Mouse (Mus musculus) forebrain, embryonic 13.5 days (tissue): ENCODE results near the gene Cyb5d2. TPM values are rescaled to one million over a fixed set of nuclear protein-coding genes. Genes with fewer than 3 reads are reported as not detected.
"Not testable (repeated sequence)": the region's sequence is repeated elsewhere in the genome, so short reads cannot be mapped to it uniquely, and the experiment has no call there.

Experiments used
- ATAC-seq: fragments of 200-750 bp; cut with Nextera tagmentation; 2 replicates; pipeline ENCODE4 v1.8.0; 2017
- H3K27ac ChIP-seq: fragments of 300-500 bp; sonication (generic); 2 replicates; pipeline ENCODE4 v1.5.1; 2015; ENCODE audit warnings: inconsistent platforms, mild to moderate bottlenecking, moderate library complexity
- H3K27me3 ChIP-seq: fragments of 300-500 bp; sonication (generic); 2 replicates; pipeline ENCODE4 v1.6.1; 2015; ENCODE audit warnings: mild to moderate bottlenecking, inconsistent platforms
- H3K36me3 ChIP-seq: fragments of 300-500 bp; sonication (generic); 2 replicates; pipeline ENCODE4 v1.6.1; 2015; ENCODE audit warnings: mild to moderate bottlenecking, inconsistent platforms; ENCODE audit not compliant: poor library complexity, severe bottlenecking
- H3K4me1 ChIP-seq: fragments of 300-500 bp; sonication (generic); 2 replicates; pipeline ENCODE4 v1.6.1; 2015; ENCODE audit warnings: inconsistent platforms
- H3K4me2 ChIP-seq: fragments of 300-500 bp; sonication (generic); 2 replicates; pipeline ENCODE4 v1.6.1; 2015; ENCODE audit warnings: inconsistent platforms, mild to moderate bottlenecking, moderate library complexity
- H3K4me3 ChIP-seq: fragments of 300-500 bp; sonication (generic); 2 replicates; pipeline ENCODE4 v1.5.1; 2015; ENCODE audit warnings: mild to moderate bottlenecking, inconsistent platforms
- H3K9ac ChIP-seq: fragments of 300-500 bp; sonication (generic); 2 replicates; pipeline ENCODE4 v1.6.1; 2015; ENCODE audit warnings: mild to moderate bottlenecking, inconsistent platforms
- H3K9me3 ChIP-seq: fragments of 300-500 bp; sonication (generic); replicated peaks from 2 replicates; pipeline ENCODE4 v1.6.1; 2016; ENCODE audit warnings: inconsistent platforms
- WGBS: fragments of 180-500 bp; shearing (Covaris S2); methylation state at CpG from one replicate; pipeline ENCODE4 v1.1.7; 2015; 5-methylcytosine and 5-hydroxymethylcytosine counted together
- polyA plus RNA-seq: library from polyadenylated mRNA; unstranded; fragments of >200 nt; fragmentation: Nextera tagmentation; extraction: Ambion mirVana; gene quantifications from 2 replicates; pipeline ENCODE4 v1.2.1, GENCODE M21; 2015

The Cyb5d2 gene
- polyA plus RNA-seq, 1 experiment from 2014 or later: 5.9 TPM

GRCm38 (mm10) chr11:72804586-72804985, 8.6 kb upstream of the Cyb5d2 start:
- ATAC-seq: no peak
- no peaks in the 10 kb centered on the region for H3K9me3 ChIP-seq
- no peak overlapping the region for H3K4me3 ChIP-seq
- no peak overlapping the region for H3K4me2 ChIP-seq
- no peaks in the 10 kb centered on the region for H3K27me3 ChIP-seq
- no peak overlapping the region for H3K9ac ChIP-seq
- H3K4me1 ChIP-seq: 0 out of 2 replicates have a peak, but pooled peaks cover 5% of the 10 kb centered on the region
- H3K27ac ChIP-seq: no peak overlapping the region
- no peaks in the 10 kb centered on the region for H3K36me3 ChIP-seq

DNA sequence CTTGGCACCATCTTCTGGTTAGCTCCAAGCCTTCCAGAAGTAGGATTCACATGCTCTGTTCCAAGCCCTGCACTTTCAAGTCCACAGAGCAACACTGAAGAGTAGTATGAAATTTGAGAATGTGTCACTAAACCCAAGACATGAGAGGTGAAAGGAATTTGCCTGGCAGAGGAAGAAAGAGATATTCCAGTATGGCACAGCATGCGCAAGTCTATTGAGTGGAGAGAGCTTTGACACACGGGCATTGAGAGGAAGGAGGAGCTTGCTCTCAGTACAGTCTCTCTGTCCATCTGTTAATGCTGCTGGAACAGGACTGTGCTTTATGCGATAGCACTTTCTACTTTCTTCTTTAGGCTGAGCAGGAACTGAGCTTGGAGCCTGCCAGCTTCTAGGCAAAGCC, 7.1 kb upstream of the Cyb5d2 start:
- no peak overlapping the region for H3K4me3 ChIP-seq
- no peak overlapping the region for H3K27ac ChIP-seq
- H3K9me3 ChIP-seq: no peaks in the 10 kb centered on the region
- no peak overlapping the region for H3K9ac ChIP-seq
- H3K4me1 ChIP-seq: peaks cover 8% of the 10 kb centered on the region; the same call in 1 of the 2 replicates
- 75% methylated on average over 3 of the region's 3 CpGs for WGBS
- no peaks in the 10 kb centered on the region for H3K36me3 ChIP-seq
- no peaks in the 10 kb centered on the region for H3K27me3 ChIP-seq
- no peak overlapping the region for H3K4me2 ChIP-seq
- no peak for ATAC-seq

DNA sequence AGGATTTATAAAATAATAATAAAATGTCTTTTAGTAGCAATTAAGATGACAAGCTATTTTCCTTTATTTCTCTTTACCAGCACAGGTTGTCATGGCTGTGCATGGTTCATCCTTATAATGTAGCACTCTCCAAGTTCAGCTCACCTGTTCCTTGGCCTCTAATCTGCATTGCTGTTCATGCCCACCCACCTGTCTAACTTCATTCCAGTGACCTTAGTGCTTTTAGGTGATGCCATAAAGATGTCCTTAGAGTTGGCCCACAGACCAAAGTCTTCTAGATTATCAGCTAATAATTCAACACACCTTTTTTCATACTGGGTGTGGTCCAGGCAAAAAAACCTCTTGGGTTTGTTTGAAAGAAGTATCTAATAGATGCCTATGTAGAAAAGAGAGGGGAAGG, 5.2 kb upstream of the Cyb5d2 start:
- H3K4me3 ChIP-seq: no peak overlapping the region
- H3K36me3 ChIP-seq: no peaks in the 10 kb centered on the region
- H3K4me1 ChIP-seq: peaks cover 17% of the 10 kb centered on the region
- H3K27ac ChIP-seq: no peak overlapping the region
- ATAC-seq: no peak
- no peaks in the 10 kb centered on the region for H3K9me3 ChIP-seq
- H3K4me2 ChIP-seq: no peak overlapping the region
- H3K27me3 ChIP-seq: no peaks in the 10 kb centered on the region
- H3K9ac ChIP-seq: no peak overlapping the region

DNA sequence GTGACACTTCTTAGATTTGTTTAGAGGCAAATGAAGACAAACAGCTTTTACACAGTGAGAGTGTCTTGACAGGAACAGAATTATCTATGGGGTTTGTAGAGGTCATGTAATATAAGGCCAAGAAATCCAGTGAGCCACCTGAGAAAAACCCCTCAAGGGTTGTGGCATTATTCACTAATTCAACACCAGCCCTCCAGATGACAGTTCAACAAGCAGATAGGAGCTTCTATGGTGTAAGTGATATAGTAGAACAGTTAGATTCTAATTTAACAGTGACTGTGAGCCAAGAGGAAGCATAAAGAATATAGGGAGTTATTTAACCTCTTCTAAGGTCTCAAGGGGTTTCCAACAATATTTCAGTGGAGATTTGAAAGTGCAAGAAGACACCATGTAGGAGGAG, 2.2 kb upstream of the Cyb5d2 start:
- Histone ChIP-seq H3K27me3 (no peaks in the 10 kb centered on the region), H3K36me3 (no peaks in the 10 kb centered on the region), H3K4me2 (no peak overlapping the region), H3K9me3 (no peaks in the 10 kb centered on the region), H3K4me3 (no peak overlapping the region), H3K9ac (no peak overlapping the region), H3K27ac (no peak overlapping the region), H3K4me1 (peaks cover 23% of the 10 kb centered on the region)
- ATAC-seq: no peak

- H3K9ac ChIP-seq: peak overlapping the region; percentile 92
- no peak for ATAC-seq
- no peaks in the 10 kb centered on the region for H3K27me3 ChIP-seq
- no peak overlapping the region for H3K27ac ChIP-seq
- 21% methylated on average over 10 of the region's 10 CpGs for whole genome bisulfite sequencing
- no peaks in the 10 kb centered on the region for H3K36me3 ChIP-seq
- H3K4me3 ChIP-seq: peak overlapping the region; percentile 97
- H3K4me2 ChIP-seq: peak overlapping the region; percentile 92
- peaks cover 23% of the 10 kb centered on the region for H3K4me1 ChIP-seq
- no peaks in the 10 kb centered on the region for H3K9me3 ChIP-seq
Measured at GRCm38 (mm10) chr11:72796773-72797338, 914 bp upstream of the Cyb5d2 start.

- no peaks in the 10 kb centered on the region for H3K9me3 ChIP-seq
- under 1% methylated on average over 42 of the region's 42 CpGs for WGBS
- H3K27ac ChIP-seq: peak overlapping the region; percentile 27; the same call in 1 of the 2 replicates
- H3K9ac ChIP-seq: peak overlapping the region; percentile 92
- no peak; the same call in 1 of the 2 replicates for ATAC-seq
- H3K4me1 ChIP-seq: peaks cover 23% of the 10 kb centered on the region
- no peaks in the 10 kb centered on the region for H3K27me3 ChIP-seq
- peak overlapping the region; percentile 92 for H3K4me2 ChIP-seq
- no peaks in the 10 kb centered on the region for H3K36me3 ChIP-seq
- peak overlapping the region; percentile 97 for H3K4me3 ChIP-seq
Measured at GRCm38 (mm10) chr11:72796296-72796687, 350 bp upstream of the Cyb5d2 start.

DNA sequence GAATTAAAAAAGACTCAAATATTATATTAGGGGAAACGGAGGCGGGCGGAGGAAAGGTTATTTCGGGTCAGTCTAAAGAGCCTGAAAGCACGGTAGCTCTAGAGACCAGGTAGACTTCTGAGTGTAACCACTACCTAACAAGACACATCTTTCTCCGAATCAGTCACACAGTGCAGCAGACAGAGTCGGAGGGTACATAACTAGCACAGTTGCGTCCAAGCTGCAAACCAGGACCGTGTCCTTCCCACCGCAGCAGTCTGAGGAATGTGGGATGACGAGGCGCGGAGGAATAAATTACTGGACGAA, 840 bp downstream of the Cyb5d2 start:
- H3K4me1 ChIP-seq: peaks cover 23% of the 10 kb centered on the region
- no peaks in the 10 kb centered on the region for H3K36me3 ChIP-seq
- no peaks in the 10 kb centered on the region for H3K9me3 ChIP-seq
- 18% methylated on average over 14 of the region's 14 CpGs for WGBS
- H3K4me2 ChIP-seq: peak overlapping the region; percentile 92
- peak overlapping the region; percentile 97 for H3K4me3 ChIP-seq
- peak; percentile 44 for ATAC-seq
- no peaks in the 10 kb centered on the region for H3K27me3 ChIP-seq
- H3K9ac ChIP-seq: peak overlapping the region; percentile 92
- H3K27ac ChIP-seq: peak overlapping the region; percentile 85

DNA sequence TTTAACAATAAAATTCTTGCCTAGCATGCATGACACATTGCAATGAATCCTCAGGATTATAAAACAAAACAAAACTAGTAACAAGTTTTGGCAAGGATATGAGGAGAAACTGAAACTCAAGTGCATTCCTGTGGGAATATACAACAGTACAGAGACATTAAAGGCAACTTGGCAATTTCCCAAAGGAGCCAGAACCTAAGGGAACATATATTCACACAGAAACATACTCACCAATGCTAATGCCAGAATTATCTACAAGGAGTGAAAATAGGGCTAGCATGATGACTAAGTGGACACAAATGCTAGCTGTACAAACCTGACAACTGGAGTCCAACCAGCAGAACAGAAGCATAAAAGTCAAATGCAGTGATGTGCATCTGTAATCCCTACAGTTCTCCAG, 3.9 kb downstream of the Cyb5d2 start:
- Histone ChIP-seq H3K9ac (no peak overlapping the region), H3K27me3 (no peaks in the 10 kb centered on the region), H3K4me2 (no peak overlapping the region), H3K4me1 (peaks cover 10% of the 10 kb centered on the region), H3K9me3 (no peaks in the 10 kb centered on the region), H3K27ac (no peak overlapping the region), H3K36me3 (no peaks in the 10 kb centered on the region), H3K4me3 (no peak overlapping the region)
- no peak for ATAC-seq

DNA sequence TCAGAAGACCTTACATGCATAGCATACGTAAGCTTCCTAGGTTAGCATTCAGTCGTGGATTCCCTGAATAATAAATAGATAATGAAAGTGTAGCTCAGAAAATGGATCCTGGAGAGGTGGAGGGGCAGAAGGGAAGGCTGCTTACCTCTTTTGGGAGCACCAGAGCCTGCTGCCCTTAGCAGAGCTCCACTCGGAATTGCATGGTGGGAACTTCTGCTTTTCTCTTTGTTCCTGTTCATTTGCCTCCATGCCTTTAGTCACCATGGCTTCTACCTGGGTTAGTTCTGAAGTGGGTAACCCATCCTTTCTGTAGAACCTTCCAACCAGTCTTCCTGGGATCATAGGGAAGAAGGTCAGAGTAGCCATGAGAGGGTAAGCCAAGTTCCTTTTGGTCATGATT, 13.4 kb downstream of the Cyb5d2 start:
- no peak for ATAC-seq
- Histone ChIP-seq H3K4me2 (no peak overlapping the region), H3K27ac (no peak overlapping the region), H3K27me3 (no peaks in the 10 kb centered on the region), H3K4me3 (no peak overlapping the region), H3K9me3 (no peaks in the 10 kb centered on the region), H3K9ac (no peak overlapping the region), H3K4me1 (no peaks in the 10 kb centered on the region), H3K36me3 (no peaks in the 10 kb centered on the region)
- WGBS: 81% methylated on average over 3 of the region's 3 CpGs

GRCm38 (mm10) chr11:72782103-72782502, 13.8 kb downstream of the Cyb5d2 start:
- Histone ChIP-seq H3K27me3 (no peaks in the 10 kb centered on the region), H3K4me3 (no peak overlapping the region), H3K4me2 (no peak overlapping the region), H3K27ac (no peak overlapping the region), H3K9me3 (no peaks in the 10 kb centered on the region), H3K4me1 (no peaks in the 10 kb centered on the region), H3K9ac (no peak overlapping the region), H3K36me3 (no peaks in the 10 kb centered on the region)
- no peak for ATAC-seq
- WGBS: 74% methylated on average over 2 of the region's 2 CpGs

DNA sequence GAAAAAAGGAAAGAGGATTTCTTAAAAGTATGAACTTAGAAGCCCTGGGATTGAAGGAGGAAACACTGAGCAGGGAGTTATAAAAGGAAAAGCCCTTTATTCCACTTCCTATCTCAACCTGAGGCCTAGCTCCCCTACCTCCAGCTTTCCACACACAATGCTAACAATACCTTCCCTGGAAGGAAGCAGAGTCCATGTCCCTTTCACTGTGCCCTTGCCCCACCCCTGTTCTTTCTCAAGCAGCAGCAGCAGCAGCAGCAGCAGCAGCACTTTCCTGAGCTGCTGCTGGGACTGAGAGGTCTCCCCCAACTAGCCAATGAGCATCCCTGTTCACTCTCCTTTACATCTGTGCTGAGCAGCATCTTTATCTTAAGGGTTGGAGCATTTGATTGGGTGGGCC, 17.0 kb downstream of the Cyb5d2 start:
- Histone ChIP-seq H3K36me3 (no peaks in the 10 kb centered on the region), H3K4me1 (no peaks in the 10 kb centered on the region), H3K4me2 (no peak overlapping the region), H3K9me3 (no peaks in the 10 kb centered on the region), H3K4me3 (no peak overlapping the region), H3K9ac (no peak overlapping the region), H3K27ac (no peak overlapping the region), H3K27me3 (no peaks in the 10 kb centered on the region)
- no peak for ATAC-seq

DNA sequence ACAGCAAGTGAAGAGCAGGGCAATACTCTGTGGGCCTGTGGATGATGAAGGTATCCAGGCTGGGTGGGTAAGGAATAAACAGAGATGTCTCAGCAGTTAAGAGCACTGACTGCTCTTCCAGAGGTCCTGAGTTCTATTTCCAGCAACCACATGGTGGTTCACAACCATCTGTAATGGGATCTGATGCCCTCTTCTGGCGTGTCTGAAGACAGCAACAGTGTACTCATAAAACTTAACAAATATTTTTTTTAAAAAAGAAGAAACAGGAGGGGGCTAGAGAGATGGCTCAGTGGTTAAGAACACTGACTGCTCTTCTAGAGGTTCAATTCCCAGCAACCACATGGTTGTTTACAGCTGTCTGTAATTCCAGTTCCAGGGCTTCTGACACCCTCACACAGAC, 23.3 kb downstream of the Cyb5d2 start:
- 36% methylated on average over 1 of the region's 1 CpGs for WGBS
- ATAC-seq, H3K9me3 ChIP-seq, H3K9ac ChIP-seq, H3K27ac ChIP-seq, H3K4me3 ChIP-seq, H3K4me1 ChIP-seq, H3K27me3 ChIP-seq, H3K4me2 ChIP-seq: not testable (repeated sequence)
- peaks cover 28% of the 10 kb centered on the region for H3K36me3 ChIP-seq

- Histone ChIP-seq H3K4me1 (no peaks in the 10 kb centered on the region), H3K9me3 (no peaks in the 10 kb centered on the region), H3K9ac (no peak overlapping the region), H3K36me3 (peaks cover 36% of the 10 kb centered on the region), H3K27ac (no peak overlapping the region), H3K27me3 (no peaks in the 10 kb centered on the region), H3K4me2 (no peak overlapping the region), H3K4me3 (no peak overlapping the region)
- no peak for ATAC-seq
- WGBS: 80% methylated on average over 4 of the region's 4 CpGs
Measured at GRCm38 (mm10) chr11:72771461-72771860, 24.5 kb downstream of the Cyb5d2 start.
